Mouse (Mus musculus) adrenal gland, adult 2 months (tissue): ENCODE measurements around the gene Cnnm2. TPM values are rescaled to one million over a fixed set of nuclear protein-coding genes. Genes with fewer than 3 reads are reported as not detected.

Source experiments
- DNase-seq: peaks from one replicate; pipeline ENCODE4 v3.0.0; 2021
- polyA plus RNA-seq: library from polyadenylated mRNA; depleted of rRNA; stranded (reverse); fragments of >200 nt; gene quantifications from 2 replicates; pipeline ENCODE4 v1.2.3, GENCODE M21; 2012
- total RNA-seq, 2 experiments: library from RNA; stranded (reverse); gene quantifications; 2 replicates each; pipeline ENCODE4 v1.2.3; 2021

The Cnnm2 gene
- total and polyA plus RNA-seq, 3 experiments, result 33.4 to 40.7 (median 34.9) TPM

DNA sequence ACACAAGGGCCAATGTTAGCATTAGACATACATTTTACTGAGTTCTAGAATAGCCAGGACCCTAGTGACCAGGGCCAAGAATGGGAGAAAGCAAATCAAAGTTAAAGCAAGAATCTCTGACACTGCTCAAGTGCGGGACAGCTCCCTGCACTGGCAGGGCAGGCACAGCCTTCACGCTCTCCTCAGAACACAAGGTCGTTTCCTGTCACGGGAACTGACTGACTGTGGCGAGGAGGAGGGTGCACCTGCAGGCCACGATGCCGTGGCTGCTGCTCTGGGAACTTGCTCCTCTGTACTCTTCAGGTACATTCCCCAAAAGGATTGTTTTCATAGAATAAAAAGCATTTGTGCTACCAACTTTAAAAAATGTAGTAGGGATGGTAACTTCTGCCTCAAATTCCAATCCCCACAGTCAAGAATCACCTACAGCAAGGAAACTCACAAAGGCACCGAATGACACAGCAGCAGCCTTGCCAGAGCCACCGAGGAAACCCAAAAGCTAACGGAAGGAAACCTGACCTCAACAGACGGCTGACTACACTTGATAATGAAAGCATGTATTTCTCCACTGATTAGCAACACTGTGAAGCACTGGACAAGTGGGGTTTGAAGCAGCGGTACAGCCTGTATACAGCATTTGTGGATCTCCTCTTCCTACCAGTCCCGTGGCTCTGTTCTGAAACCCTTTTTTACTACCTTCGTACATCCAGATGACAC lies 126.6 kb downstream of the Cnnm2 start:
- peak; percentile 61 for DNase-seq

DNA sequence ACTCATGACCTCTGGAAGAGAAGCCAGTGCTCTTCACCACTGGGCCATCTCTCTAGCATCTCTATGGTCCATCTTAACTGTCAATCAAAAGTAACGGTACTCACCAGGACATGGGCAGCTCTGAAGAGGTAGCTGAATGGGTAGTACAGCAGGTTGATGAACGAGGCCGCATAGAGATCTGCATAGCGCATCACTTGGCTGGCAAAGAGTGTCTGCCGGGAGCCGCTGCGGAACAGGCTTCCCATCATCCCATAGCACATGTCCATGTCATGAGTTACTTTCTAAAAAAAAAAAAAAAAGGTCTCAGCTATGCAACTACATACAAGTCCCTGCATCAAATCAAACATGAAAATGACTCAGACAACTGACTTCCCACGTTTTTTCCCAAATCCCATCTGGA lies 128.3 kb downstream of the Cnnm2 start:
- no peak for DNase-seq

DNA sequence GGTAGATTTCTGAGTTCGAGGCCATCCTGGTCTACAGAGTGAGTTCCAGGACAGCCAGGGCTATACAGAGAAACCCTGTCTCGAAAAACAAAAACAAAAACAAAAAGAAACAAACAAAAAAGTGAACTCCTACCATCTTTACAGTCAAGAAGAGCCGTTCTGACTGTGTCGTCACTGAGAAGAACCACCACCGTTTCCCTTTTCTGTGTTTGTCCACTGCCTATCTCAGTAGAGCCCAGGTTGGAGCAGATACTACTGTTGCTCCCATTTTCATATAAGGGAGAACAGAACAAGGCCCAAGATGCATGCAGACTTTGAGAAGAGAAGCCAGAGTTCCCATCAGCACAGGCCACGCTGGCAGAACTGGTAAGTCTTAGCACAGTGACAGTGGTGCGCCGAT lies 129.3 kb downstream of the Cnnm2 start:
- no peak for DNase-seq

DNA sequence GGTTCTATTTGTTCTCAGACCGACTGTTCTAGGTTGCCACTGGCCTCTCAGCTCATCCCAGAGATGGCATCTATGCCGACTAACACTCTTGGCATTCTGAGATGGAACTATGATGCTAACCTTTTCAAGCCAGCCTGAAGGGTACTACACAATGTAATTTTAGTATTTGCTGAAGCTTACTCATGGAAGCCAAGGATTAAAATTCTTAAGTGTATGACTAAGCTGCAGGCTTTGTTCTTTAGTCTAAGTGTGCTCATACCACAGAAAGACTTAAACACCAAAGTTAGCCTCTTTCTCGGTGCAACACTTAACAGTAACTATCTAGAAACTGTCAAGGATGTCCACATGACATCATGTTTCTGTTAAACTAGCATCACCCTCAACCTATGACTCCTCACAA lies 131.5 kb downstream of the Cnnm2 start:
- no peak for DNase-seq

DNA sequence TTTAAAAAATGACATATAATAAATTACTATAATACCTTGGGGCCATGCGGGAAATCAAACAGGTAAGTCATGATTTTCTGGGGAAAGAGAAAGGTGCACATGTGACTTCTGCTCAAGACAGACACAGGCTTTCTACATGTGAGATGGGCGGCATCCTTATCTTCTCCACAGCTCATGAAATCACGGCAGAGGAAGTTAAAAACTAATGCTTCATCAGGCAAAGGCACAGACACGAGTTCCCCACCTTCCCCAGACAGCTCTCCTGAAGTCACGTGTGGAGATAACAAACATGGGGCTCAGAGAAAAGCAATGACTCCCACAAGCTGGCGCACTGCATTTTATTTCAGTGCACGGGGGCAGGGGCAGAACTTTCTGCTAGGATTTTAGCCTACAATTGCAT lies 132.1 kb downstream of the Cnnm2 start:
- no peak for DNase-seq

DNA sequence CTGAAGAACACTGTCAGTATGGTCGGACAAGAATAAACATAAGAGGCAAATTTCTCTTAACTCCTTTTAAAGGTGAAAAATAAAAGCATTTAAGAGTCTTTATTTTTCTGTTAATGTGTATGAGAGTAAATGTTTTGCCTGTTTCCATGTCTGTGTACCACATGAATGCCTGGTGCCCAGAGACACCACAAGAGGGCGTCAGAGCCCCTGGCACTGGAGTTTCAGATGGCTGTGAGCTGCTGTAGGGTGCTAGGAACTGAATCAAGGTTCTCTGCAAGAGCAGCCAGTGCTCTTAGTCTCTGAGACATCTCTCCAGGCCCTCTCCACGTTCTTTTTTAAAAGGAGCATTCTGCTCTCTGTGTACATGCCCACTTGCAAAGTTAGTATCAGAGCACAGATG lies 135.7 kb downstream of the Cnnm2 start:
- DNase-seq, result no peak

DNA sequence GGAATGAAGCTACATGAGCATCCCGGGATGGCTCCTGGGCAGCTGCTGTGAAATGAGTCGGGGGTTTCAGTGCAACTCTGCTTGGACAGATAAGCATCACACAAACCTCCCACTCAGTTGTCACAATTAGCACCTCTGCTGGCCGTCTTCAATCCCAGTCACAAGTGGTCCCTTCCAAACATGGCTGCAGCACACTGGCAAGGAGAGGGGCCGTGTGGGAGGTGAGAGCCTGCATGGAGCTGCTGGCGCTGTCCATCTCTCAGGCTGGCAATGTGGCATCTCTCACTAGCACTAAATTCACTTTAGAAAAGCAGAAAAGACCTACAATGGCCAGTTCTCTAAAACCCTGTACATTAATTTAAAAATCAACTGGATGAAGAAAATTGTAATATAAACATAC lies 136.8 kb downstream of the Cnnm2 start:
- no peak for DNase-seq

DNA sequence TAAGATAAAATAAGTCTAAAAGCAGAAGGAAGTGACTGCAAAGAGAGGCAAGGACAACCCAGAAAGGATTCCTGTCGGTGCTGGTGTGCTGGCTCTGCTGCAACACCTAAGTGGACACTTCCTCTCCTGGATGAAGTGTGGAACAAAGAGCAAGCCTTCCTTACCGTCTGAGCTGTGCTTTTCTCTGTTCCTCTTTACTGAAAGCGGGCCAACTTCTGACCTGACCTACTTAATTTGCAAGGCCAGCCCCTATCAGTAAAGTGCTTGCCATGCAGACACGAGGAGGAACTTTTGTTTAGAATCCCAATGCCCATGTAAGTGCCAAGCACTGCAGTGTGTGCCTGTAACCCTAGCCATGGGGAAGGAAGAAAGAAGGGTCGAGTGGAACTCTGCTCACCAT lies 137.9 kb downstream of the Cnnm2 start:
- DNase-seq, result peak; percentile 79

DNA sequence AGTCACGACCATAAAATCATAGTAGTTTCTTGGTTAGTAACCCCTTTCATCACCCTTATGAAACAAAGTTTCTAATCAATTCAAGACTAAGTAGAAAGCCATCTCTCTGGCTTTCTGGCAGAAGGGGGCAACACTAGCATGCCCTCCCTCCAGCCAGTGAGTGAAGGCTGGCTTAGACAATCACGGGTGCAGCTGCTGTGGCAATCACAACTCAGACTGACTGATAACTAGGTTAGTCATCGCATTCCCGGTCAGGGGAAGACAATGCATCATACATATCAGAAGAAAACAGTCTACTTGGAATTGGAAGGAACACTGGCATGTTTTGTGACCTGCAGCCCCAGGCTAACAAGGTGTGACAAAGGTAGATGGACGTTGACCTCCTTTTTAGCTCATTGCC lies 138.5 kb downstream of the Cnnm2 start:
- DNase-seq, result peak; percentile 79

DNA sequence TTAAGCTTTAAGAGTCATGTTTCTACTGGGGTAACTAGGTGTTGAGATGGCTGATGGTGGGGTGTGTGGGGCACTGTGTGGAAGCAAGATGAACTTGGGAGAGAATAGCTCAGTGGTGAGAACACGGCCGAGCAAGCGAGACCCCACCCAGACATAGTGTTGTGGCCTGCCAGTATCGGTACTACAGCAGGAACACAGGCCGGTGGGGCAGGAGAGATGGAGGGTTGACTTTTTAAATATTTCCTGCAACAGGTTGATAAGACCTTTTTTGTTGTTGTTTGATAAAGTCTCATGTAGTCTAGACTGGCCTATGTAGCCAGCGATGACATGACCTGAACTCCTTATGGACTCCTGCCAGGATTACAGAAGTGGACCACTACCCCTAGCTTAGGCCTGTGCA lies 139.4 kb downstream of the Cnnm2 start:
- DNase-seq, result no peak

DNA sequence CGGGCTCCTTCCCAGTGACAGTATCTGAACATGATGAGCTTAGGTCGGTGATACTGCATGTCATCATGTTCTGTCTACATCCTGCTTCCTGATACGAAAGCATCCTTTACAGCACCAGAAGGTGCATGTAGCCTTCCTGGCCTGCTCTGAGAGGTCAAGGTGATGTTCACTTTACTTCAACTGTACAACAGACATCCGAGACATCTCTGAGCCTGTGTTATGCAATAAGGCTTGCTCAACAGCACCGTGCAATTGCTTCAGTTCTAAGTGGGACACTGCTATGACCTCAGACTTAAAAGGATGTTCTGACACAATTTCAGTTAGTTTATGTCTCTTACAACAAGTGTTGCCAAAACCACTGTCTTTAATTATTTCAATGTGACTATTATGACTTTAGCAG lies 139.9 kb downstream of the Cnnm2 start:
- peak; percentile 88 for DNase-seq

DNA sequence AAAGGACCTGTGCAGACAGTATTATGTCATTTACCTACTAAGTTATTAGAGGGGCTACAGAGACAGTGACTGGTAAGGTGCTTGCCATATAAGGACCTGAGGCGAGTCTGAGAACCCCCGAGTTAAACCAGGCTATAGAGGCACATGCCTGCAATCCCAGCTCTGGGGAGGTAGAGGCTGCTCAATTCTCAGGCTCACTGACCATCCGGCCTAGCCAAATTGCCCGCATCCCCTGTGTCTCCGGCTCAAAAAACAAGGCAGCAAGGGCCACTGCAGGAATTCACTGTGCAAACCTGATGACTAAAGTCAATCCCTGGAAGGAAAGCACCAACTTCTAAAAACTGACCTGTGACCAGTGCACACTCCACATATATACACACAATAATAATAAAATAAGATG lies 142.0 kb downstream of the Cnnm2 start:
- no peak for DNase-seq

DNA sequence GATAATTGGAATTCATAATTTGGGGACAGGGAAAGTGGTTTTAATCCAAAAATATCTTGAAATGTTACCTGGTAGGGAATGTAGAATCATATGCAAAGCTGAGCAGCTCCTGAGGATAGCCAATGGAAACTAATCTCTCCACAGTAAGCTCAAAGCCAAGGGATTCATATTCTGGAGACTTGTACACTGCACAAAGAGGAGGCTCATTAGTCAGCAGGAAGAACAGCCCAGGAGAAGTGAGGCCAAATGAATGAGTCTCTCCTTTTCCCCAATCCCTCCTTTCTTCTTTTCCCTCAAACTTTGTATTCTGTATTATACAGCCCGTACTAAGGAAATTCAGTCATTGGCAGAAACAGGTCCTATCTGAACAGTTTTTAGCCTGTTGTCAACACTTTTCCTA lies 143.5 kb downstream of the Cnnm2 start:
- DNase-seq, result no peak

DNA sequence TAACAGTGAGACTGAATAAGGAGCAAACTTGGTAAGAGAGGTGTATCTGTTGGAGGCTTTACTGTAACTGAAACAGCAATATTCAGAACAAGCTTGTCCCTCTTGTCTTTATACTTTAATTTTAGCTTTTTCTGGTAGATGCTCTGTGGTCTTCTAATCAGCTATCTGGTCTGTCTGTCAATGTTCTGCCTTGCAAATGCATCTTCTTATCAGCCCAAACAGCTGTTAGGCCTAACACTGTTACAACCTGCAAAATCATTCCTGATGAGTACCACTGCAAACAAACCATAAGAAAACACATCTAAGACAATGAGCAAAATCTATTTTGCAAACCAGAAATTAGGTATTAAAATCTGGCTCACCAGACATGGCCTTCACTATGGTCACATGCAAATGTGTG lies 144.0 kb downstream of the Cnnm2 start:
- DNase-seq, result no peak

DNA sequence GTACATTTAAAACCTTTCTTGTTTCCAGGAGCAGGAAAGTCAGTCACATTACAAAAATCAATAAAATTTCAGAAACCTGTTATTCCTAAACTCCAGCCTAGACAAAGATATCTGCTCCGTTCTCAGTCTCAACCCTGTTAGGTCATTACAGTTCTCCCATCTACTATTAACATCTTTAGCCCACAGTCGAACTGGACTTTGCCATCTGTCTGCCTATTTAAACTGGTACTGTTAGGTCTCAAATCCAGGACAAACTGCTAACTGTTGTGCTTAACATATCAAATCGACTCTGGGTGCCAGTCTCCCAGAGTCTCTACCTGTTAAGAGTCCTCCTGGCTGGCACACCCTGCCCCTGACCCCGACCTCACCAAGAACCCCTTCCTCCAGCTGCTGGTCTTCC lies 144.6 kb downstream of the Cnnm2 start:
- DNase-seq, result no peak

DNA sequence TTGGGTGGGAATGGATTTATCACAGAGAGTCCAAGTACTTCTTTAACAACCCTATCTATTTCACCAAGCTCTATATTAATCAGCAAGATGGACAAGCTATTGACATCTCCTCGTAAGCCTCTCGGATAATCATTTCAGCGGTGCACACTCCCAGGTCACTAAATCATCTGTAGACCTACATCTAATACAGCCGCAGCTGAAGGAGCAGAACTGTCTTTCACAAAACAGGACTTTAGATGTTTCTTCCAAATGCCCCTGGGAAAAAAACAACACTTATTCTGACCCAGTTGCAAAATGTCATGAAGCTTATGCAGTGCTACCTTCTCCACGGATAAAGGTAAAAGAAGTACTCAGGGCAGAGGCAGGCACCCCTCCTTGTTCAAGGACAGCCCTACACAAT lies 146.8 kb downstream of the Cnnm2 start:
- no peak for DNase-seq

DNA sequence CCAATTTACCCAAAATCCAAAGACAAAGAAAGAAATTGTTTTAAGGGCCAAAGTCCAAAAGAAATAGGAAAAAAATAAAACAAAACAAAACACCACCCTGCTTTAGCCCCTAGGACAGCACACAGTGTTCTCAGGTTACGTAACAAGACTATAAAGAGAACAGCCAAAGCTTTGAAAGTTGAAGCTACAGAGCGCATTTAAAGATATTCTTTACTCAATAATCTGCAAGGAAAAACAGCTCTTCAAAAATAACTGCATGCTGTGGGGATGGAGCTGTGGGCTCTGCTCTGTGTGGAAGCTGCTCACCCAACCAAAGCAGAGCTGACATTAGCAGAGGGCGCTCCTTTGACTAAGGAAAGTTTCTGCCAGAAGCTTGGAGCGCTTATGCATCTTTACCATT lies 147.6 kb downstream of the Cnnm2 start:
- no peak for DNase-seq

DNA sequence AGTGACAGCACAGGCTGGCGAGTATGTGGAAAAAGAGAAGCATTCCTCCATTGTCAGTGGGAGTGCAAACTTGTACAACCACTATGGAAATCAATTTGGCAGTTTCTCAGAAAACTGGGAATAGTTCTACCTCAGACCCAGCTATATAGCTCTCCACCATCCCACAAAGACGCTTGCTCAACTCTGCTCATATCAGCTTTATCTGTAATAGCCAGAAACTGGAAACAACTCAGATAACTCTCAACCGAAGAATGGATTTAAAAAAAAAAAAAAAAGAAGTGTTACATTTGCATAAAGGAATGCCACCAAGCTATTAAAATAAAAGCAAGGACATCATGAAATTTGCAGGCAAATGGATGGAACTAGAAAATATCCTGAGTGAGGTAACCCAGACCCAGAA lies 150.1 kb downstream of the Cnnm2 start:
- DNase-seq, result no peak

DNA sequence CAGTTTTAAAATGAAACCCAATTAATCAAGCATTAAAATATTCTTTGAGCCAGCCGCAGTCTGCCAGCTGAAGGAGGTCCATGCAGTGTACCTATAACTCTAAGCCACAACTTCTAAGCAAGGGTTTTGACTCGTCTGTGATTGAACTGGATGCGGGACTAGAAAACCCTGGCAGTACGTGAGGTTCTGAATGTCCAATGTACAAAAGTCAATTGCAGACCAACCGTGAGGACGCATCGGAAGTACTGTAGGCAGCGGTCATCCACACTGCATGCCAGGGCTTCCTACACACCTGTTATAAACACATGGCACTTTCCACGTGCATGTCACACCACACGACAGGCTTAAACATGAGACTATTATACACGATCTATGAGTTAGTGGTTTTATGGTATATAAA lies 152.2 kb downstream of the Cnnm2 start:
- no peak for DNase-seq

DNA sequence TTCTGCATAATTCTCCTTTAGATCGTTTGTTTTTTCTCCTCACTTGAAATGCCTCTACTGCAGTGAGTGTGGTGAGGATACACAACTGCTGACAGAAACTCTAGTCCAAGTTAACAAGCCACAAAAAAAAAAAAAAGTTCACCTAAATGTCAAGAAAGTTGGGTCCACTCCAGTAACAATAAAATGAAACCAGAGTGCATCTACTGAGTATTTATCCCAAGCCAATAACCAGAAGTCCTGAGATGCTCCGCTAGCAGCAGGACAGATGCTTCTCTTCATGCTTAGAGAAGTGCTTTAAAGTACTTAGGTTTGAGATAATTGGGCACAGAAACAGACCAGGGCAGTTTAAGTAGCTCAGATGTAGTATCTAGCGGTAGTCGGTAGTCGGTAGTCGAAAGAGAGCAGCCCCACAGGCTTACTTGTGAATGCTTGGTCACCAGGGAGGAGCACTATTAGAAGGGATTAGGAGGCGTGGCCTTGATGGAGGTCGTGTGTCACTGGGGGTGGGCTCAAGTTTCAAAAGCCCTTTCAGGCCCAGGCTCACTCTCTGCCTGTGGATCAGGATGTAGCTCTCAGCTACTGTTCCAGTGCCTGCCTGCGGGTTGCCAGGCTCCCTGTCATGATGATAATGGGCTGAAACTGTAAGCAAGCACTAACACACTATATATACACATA lies 154.1 kb downstream of the Cnnm2 start:
- no peak for DNase-seq

DNA sequence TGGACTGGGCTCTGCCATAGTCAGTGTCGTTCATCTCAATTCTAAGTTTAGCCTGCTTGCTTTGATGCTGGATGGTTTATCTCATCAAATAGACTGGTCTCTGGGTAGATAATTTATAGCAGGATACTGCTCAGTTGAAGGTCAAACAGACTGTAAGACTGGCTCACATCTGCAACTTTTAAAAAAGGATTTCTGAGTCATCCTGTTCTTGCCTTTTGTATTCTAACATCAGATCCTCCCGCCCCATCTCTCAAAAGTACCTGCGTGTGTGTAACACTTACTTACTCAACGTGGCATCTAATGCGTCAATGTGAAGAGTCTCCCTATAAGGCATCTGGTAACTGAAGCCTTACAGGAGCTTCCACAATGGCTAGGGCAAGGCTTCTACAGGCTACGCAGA lies 159.2 kb downstream of the Cnnm2 start:
- DNase-seq, result no peak

DNA sequence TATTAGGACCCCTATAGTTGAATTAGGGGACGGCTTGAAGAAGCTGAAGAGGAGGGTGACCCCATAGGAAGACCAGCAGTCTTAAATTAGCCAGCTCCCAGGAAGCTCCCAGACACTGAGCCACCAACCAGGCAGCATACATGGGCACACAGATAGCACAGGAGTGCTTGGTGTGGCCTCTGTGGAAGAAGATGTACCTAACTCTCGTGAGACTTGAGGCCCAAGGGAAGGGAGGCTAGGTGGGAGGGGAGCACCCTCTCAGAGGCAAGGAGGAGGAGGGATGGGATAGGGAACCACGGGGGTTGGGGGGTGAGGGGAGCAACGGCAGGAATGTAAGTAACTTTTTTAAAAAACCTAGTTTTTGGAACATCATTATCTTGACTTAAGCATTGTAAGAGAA lies 165.0 kb downstream of the Cnnm2 start:
- DNase-seq, result no peak

DNA sequence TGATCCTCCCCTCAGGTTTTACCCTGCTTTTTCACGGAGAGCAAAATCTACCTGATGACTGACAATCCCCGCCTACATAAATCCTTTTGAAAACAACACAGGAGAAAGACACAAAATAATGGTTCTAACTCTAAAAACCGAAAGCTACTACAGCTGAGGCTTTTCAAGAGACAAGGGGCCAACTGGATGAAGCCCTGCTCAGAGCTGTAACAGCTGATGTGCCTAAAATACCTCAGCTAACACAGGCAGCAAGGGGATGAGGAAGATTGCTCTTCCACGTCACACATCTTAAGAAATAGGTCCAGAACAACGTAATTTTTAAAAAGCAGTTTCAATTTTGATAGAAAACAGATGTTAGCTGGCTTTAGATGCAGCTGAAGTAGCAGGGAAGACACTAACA lies 165.6 kb downstream of the Cnnm2 start:
- no peak for DNase-seq

DNA sequence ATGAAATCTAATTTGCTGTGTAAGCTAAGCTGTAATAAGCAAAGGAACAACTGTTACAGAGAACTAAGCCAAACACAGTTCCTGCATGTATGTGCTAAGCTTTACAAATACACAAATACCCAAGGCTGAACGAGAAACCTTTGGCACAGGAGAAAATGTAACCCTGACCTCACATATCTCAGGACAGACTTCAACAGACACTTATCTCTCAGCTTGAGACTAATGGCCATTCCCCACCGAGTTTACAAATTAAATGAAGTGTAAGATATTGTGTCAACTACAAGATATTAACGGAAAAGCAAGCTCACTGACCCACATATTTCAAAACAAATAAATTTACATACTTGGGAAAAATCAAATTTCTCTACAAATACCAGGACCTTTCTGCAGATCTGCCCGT lies 166.7 kb downstream of the Cnnm2 start:
- no peak for DNase-seq
